Mouse (Mus musculus) liver, adult 2 months (tissue): ENCODE data around the gene Mrps15.

Experiments used
- CTCF ChIP-seq: fragments of 200-500 bp; IDR thresholded peaks from 2 replicates; pipeline ENCODE4 v1.5.1; 2011; ENCODE audit warnings: low read depth, low read length, control low read depth
- POLR2A ChIP-seq: fragments of 200-500 bp; IDR thresholded peaks from 2 replicates; pipeline ENCODE4 v1.6.1; 2011; ENCODE audit warnings: low read length, control low read depth; ENCODE audit not compliant: insufficient read depth; ENCODE audit errors: extremely low read depth

- no peak for TF ChIP-seq POLR2A
- no peak for TF ChIP-seq CTCF
Observed at GRCm38 (mm10) chr4:126030705-126031104, 16.0 kb upstream of the Mrps15 start.
